Mouse (Mus musculus): ENCODE data around the gene Slc22a7. TPM values are rescaled to one million over a fixed set of nuclear protein-coding genes. Genes with fewer than 3 reads are reported as not detected.

Slc22a7 gene
- total RNA-seq (2015) (not detected in 2 replicates), total RNA-seq (2017) (not detected in 2 replicates)

- no peak for ATAC-seq (ENCODE audit: poor library complexity, severe bottlenecking)
These were observed at the start of gene Slc22a7 for GRCm38 (mm10) chr17:46438298-46438873. Gene Slc22a7 (minus strand): TSS chr17:46438457.

GRCm38 (mm10) chr17:46487431-46487830 lies 49.2 kb upstream of the Slc22a7 start, which contains the start of gene Ttbk1:
Gene Ttbk1 (minus strand): TSS chr17:46487675.
- ATAC-seq (ENCODE audit: poor library complexity, severe bottlenecking) = no peak

GRCm38 (mm10) chr17:46486995-46487394 lies 48.7 kb upstream of the Slc22a7 start:
- ATAC-seq (ENCODE audit: poor library complexity, severe bottlenecking) = no peak

GRCm38 (mm10) chr17:46484461-46484875 lies 46.2 kb upstream of the Slc22a7 start:
- ATAC-seq (ENCODE audit: poor library complexity, severe bottlenecking) = 0 out of 2 replicates have a peak, but pooled peaks have one; percentile 24

DNA sequence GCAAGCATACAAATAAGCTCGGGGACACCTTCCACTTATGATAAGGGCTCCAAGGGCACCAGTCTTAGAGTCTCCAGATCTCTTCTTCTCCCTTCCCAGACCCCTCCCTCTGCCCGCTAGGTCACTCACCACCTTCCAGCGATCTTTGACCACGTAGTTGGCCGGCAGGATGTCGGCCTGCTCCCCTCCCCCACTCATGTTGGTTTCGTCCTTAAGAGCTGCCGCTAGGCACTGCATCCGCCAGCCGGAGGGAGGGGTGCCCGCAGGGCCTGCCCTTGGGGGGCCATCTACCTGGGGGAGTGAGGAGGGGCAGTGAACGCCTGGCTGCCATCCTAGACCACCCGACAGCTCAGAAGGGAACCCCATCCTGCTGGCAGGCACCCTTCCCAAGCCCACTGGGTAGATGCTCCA lies 45.8 kb upstream of the Slc22a7 start:
- peak; percentile 24; the same call in 1 of the 2 replicates for ATAC-seq (ENCODE audit: poor library complexity, severe bottlenecking)

- ATAC-seq (ENCODE audit: poor library complexity, severe bottlenecking) = no peak
These were observed 45.3 kb upstream of the Slc22a7 start for GRCm38 (mm10) chr17:46483561-46484001.

GRCm38 (mm10) chr17:46477286-46477685 lies 39.0 kb upstream of the Slc22a7 start:
- ATAC-seq (ENCODE audit: poor library complexity, severe bottlenecking) = no peak

GRCm38 (mm10) chr17:46476601-46477000 lies 38.3 kb upstream of the Slc22a7 start:
- no peak for ATAC-seq (ENCODE audit: poor library complexity, severe bottlenecking)

- no peak for ATAC-seq (ENCODE audit: poor library complexity, severe bottlenecking)
These were observed 29.6 kb upstream of the Slc22a7 start for GRCm38 (mm10) chr17:46467830-46468229.

GRCm38 (mm10) chr17:46462226-46462625 lies 24.0 kb upstream of the Slc22a7 start:
- no peak for ATAC-seq (ENCODE audit: poor library complexity, severe bottlenecking)

DNA sequence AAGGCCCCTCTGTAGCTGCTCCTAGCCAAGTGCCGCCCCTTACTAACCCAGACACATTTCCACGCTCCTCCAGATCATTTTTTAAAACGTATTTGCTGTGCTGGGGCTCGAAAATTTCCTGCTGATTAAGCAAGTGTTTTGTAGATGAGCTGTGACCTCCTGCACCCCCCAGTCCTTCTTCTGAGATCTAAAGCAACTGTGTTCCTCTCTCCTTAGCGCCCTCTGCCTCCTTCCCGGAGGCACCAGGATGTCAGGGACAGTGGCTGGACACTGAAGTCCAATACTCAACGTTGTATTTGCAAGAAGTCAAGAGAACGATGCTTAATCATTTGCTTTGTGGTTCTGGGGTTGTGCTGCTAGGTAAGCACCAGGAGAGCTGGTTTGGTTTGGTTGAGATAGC lies 23.1 kb upstream of the Slc22a7 start:
- ATAC-seq (ENCODE audit: poor library complexity, severe bottlenecking) = no peak

- ATAC-seq (ENCODE audit: poor library complexity, severe bottlenecking) = no peak
These were observed 22.4 kb upstream of the Slc22a7 start for GRCm38 (mm10) chr17:46460673-46461072.

DNA sequence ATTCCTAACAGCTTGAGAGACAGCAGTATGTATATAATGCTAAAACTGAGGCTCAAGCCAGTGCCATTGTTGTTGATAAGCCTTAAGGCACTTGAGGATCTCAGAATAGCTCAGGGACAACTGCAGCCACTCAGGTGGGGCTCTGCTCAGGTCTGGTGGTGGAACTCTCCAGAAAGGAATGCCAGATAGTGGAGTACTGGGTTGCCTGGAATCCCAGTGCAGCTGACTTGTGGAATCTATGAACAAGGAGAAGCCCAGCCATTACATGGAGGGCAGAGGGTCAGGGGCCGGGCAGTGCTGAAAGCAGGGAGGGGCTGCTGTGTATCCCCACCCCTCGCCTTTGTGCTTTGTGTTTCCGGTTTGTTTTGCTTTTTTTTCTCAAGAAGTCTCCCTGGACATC lies 20.2 kb upstream of the Slc22a7 start:
- ATAC-seq (ENCODE audit: poor library complexity, severe bottlenecking) = no peak

GRCm38 (mm10) chr17:46457791-46458190 lies 19.5 kb upstream of the Slc22a7 start:
- ATAC-seq (ENCODE audit: poor library complexity, severe bottlenecking) = no peak

GRCm38 (mm10) chr17:46455110-46455691 lies 16.9 kb upstream of the Slc22a7 start:
- ATAC-seq (ENCODE audit: poor library complexity, severe bottlenecking) = no peak

- no peak for ATAC-seq (ENCODE audit: poor library complexity, severe bottlenecking)
These were observed 16.3 kb upstream of the Slc22a7 start for GRCm38 (mm10) chr17:46454539-46454938.

- no peak for ATAC-seq (ENCODE audit: poor library complexity, severe bottlenecking)
These were observed 15.7 kb upstream of the Slc22a7 start for GRCm38 (mm10) chr17:46453970-46454411.

- ATAC-seq (ENCODE audit: poor library complexity, severe bottlenecking) = no peak
These were observed 15.2 kb upstream of the Slc22a7 start for GRCm38 (mm10) chr17:46453302-46453948.

GRCm38 (mm10) chr17:46452683-46453082 lies 14.4 kb upstream of the Slc22a7 start:
- ATAC-seq (ENCODE audit: poor library complexity, severe bottlenecking) = no peak

DNA sequence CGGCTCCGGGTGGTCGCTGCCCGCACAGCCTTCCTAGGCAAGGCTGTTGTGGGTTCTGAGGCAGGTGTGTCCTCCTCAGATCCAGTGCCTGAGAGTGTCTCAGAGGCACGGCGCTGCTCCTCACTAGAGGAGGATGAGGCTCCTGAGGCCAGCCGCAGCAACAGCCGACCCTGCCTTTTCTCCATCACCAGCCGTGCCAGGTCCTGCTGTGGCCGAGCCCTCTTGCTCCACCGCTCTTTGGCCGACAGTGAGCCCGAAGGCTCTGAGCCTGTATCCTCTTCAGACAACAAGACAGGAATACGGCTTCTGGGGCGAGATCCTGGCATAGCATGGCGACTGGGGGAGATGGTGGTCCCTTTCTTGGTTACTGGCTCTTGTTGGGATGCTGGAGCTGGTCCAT lies 8.0 kb upstream of the Slc22a7 start:
- no peak for ATAC-seq (ENCODE audit: poor library complexity, severe bottlenecking)

GRCm38 (mm10) chr17:46444839-46445579 lies 6.8 kb upstream of the Slc22a7 start:
- no peak for ATAC-seq (ENCODE audit: poor library complexity, severe bottlenecking)
